Mouse (Mus musculus): Measurements from ENCODE around the gene Gja3.
A peak's percentile ranks its signal among the peaks of the same experiment; 100 is the strongest.
"Not testable (repeated sequence)": the region's sequence is repeated elsewhere in the genome, so short reads cannot be mapped to it uniquely, and the experiment has no call there.

Gja3 gene

GRCm38 (mm10) chr14:57057563-57058321 is at the start of gene Gja3:
Gene Gja3, minus strand, starts transcription at chr14:57058100.
- peak; percentile 9 to 29 for DNase-seq (ENCODE audit: low spot score in 2 of 2)

GRCm38 (mm10) chr14:57107091-57107490 is 49.2 kb upstream of the Gja3 start:
- DNase-seq (ENCODE audit: low spot score in 2 of 2), result no peak

DNA sequence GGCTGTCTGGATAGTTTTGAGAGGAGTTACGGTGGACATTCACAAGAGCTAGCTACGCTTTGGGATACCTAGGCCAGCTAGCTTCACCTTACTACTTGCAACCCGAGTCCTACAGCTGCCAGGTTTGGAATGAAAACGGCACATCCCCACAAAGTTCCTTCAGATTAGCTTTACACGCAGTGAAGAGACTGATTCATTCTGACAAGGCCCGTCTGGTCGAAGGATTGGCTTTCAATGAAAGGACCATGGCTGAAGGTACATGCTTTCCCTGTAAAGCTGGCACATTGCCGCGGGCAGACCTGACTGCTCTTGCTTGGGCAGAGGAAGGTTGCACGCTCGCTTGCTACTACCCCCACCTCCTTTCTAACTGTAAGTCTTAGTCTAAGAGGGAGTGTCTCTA is 47.8 kb upstream of the Gja3 start:
- no peak for DNase-seq (ENCODE audit: low spot score in 2 of 2)

GRCm38 (mm10) chr14:57105111-57105510 is 47.2 kb upstream of the Gja3 start:
- no peak for DNase-seq (ENCODE audit: low spot score in 2 of 2)

GRCm38 (mm10) chr14:57104106-57105023 is 46.5 kb upstream of the Gja3 start, which contains the start of gene Gjb2:
Gene Gjb2, minus strand, starts transcription at chr14:57104702.
- DNase-seq (ENCODE audit: low spot score in 2 of 2), result no peak

DNA sequence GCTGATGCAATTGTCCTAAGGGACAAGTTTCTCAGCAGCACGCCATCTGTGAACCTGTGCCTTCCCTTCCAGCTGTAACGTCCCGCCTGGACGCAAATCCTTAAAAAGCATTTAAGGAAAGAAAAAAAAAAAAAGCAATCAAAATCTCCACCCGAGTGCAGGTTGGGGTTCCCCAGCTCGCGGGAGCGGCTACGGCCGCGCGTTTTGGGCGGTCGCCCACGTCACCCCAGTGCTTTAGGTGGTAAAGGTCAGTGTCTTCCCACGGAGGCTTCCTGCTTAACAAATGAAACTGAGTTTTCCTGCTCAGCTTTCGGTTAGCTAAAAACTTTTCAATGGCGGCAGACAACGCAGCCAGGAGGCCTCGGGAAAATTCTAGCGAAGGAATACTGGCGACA is 45.8 kb upstream of the Gja3 start:
- DNase-seq (ENCODE audit: low spot score in 2 of 2), result no peak

- DNase-seq (ENCODE audit: low spot score in 2 of 2), result no peak
These were observed 45.2 kb upstream of the Gja3 start for GRCm38 (mm10) chr14:57103121-57103520.

DNA sequence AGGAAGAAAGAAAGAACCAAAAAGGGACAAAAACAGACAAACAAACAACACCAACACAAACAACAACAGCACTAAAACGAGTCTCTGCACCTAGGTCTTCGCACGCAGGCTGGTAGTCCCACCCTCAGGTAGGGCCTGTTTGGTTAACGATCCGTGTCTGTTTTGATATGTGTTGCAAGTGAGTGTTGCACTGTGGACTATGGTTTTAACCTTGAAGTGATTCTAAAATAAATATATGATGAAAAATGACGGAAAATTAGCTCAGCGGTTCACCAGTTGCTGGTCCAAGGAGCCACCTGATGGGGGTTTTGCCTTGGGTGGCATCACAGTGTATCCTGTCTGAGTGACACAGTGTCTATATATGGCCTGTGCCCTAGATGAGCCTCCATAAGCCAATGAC is 43.7 kb upstream of the Gja3 start:
- no peak for DNase-seq (ENCODE audit: low spot score in 2 of 2)

GRCm38 (mm10) chr14:57095855-57096254 is 38.0 kb upstream of the Gja3 start:
- DNase-seq (ENCODE audit: low spot score in 2 of 2), result no peak

DNA sequence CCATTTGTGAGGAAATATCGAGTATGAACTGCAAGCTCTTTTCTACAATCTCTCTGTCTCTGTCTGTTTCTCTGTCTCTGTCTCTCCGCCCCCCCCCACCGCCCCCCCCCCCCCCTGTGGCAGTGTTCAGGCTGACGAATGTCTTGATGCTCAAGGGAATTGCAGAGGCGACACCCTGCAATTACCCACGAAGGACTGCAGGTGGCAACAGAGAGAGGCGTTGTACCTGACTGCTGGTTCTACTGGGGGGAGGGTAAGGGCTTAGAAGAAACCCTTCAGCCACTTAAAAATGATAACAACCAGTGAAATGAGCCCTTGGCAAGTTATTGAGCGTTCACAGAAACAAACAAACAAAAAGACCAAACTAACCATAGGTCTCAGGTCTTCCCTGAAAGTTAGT is 35.1 kb upstream of the Gja3 start:
- peak; percentile 6 to 8 for DNase-seq (ENCODE audit: low spot score in 2 of 2)

- DNase-seq (ENCODE audit: low spot score in 2 of 2), result no peak
These were observed 32.1 kb upstream of the Gja3 start for GRCm38 (mm10) chr14:57090001-57090400.

DNA sequence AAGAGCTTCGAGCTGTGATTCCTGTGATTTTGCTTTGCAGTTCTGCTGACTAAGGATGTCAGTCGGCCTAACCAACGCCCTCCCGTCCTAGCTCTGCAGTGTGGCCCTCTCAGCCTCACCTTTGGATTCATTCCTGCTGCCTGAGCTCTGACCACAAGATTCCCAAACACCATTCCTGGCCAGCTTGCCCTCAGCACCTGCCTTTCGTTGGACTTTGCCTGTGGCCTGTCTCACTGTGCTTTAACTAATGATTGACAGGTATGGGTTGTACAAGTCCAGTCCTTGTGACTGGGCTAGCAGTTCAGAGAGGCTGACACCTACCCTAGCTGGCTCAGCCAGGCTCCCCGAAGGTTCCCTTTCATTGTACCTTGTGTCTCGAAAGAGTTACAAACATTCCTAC is 31.2 kb upstream of the Gja3 start:
- DNase-seq (ENCODE audit: low spot score in 2 of 2), result no peak

GRCm38 (mm10) chr14:57084180-57084668 is 26.3 kb upstream of the Gja3 start:
- no peak for DNase-seq (ENCODE audit: low spot score in 2 of 2)

DNA sequence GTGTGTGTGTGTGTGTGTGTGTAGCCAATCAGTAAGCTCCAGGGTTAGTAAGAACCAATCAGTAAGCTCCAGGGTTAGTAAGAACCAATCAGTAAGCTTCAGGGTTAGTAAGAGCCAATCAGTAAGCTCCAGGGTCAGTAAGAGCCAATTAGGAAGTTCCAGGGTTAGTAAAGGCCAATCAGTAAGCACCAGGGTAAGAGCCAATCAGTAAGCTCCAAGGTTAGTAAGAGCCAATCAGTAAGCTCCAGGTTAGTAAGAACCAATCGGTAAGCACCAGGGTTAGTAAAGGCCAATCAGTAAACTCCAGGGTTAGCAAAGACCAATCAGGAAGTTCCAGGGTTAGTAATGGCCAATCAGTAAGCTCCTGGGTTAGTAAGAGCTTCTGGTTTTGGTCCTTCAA is 25.0 kb upstream of the Gja3 start:
- DNase-seq (ENCODE audit: low spot score in 2 of 2), result no peak

DNA sequence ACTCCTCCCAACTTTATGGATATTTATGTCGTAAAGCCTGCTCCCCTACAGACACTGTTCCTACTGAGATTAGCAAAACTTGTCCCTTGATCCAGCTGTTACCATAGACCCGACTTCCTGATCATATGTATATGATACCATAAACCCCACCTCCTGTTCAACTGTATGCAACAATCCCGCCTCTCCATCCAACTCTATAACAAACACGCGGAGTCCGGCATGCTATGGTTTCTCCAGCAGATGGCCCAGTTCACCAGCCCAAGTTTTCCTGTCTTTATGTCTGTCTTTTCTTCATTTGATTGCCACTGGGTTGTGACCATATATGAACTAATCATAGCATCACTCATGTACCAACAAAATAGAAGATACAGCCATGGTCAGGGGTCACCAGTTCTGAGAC is 17.6 kb upstream of the Gja3 start:
- DNase-seq (ENCODE audit: low spot score in 2 of 2), result no peak

DNA sequence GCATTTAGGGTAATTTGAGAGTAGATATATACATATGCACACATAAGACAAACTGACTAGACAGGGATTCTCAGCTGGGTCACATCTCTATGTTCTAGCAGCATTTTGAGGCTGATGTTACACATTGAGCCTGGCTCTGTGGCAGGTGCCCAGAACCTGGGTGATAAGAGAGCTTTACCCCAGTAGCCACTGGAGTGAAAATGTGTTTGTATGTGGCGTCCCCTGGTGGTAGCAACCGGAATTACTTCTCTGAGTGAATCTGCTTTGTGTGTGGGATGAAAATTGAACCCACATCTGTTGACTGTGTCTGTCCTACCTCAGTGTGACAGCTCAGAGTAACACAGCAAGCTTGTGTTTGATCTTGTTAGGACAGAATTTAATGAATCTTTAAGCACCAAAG is 12.0 kb upstream of the Gja3 start:
- DNase-seq (ENCODE audit: low spot score in 2 of 2), result not testable (repeated sequence)

- DNase-seq (ENCODE audit: low spot score in 2 of 2), result no peak
These were observed 8.2 kb upstream of the Gja3 start for GRCm38 (mm10) chr14:57066053-57066452.

GRCm38 (mm10) chr14:57060052-57060451 is 2.2 kb upstream of the Gja3 start:
- peak; percentile 9 to 64 for DNase-seq (ENCODE audit: low spot score in 2 of 2)

GRCm38 (mm10) chr14:57057204-57057562 is 717 bp downstream of the Gja3 start:
- DNase-seq (ENCODE audit: low spot score in 2 of 2), result no peak

- no peak for DNase-seq (ENCODE audit: low spot score in 2 of 2)
These were observed 5.2 kb downstream of the Gja3 start for GRCm38 (mm10) chr14:57052713-57053112.

- no peak for DNase-seq (ENCODE audit: low spot score in 2 of 2)
These were observed 14.0 kb downstream of the Gja3 start for GRCm38 (mm10) chr14:57043863-57044262.

- no peak for DNase-seq (ENCODE audit: low spot score in 2 of 2)
These were observed 16.5 kb downstream of the Gja3 start for GRCm38 (mm10) chr14:57041439-57041838.
